ENCODE assay signal across 12 mouse cellular contexts in genomic region chr11:52005586-52005985, GRCm38 (mm10). TPM values are rescaled to one million over a fixed set of nuclear protein-coding genes. Genes with fewer than 3 reads are reported as not detected.
DNase-seq lines count a peak whose midpoint lies in the region; ATAC-seq and TF ChIP-seq lines count a peak whose summit lies in the region.
"Had no signal": no experiment of that assay in that cellular context is flagged by ENCODE, and none has a peak within 500 bp of the region (broad histone marks: within the 10 kb centered on the region; RNA-seq: fewer than 3 reads in every experiment).

No protein-coding gene starts in this region.

- peaks cover 12% of the 10 kb centered on the region; the same call in 1 of the 2 replicates for H3K4me1 ChIP-seq in lung, embryonic 14.5 days (ENCODE audit: insufficient read depth)
- peaks cover 33% of the 10 kb centered on the region for H3K4me1 ChIP-seq in forebrain, embryonic 13.5 days
- H3K4me1 ChIP-seq in limb, embryonic 10.5 days: peaks cover 28% of the 10 kb centered on the region
- peaks cover 16% of the 10 kb centered on the region for H3K4me1 ChIP-seq in stomach, embryonic 14.5 days (ENCODE audit: control insufficient read depth, insufficient read depth, low read length)

- 53% methylated on average over 2 of the region's 2 CpGs for WGBS in lung, embryonic 14.5 days
- 76% methylated on average over 2 of the region's 2 CpGs for WGBS in forebrain, embryonic 13.5 days
- WGBS in limb, embryonic 10.5 days: 84% methylated on average over 2 of the region's 2 CpGs
- WGBS in stomach, embryonic 14.5 days: 47% methylated on average over 2 of the region's 2 CpGs

- H3K4me2 ChIP-seq in lung, embryonic 14.5 days: peak overlapping the region; percentile 11; the same call in 1 of the 2 replicates
- peak overlapping the region; percentile 19; the same call in 1 of the 2 replicates for H3K4me2 ChIP-seq in forebrain, embryonic 13.5 days
- H3K4me2 ChIP-seq in stomach, embryonic 14.5 days (replicated peaks; ENCODE audit: low read depth, low read length): peak overlapping the region; percentile 20; the same call in 1 of the 2 replicates

- H3K36me3 ChIP-seq in lung, embryonic 14.5 days (ENCODE audit: insufficient read depth): no peaks in the 10 kb centered on the region
- H3K36me3 ChIP-seq in forebrain, embryonic 13.5 days (ENCODE audit: poor library complexity, severe bottlenecking): no peaks in the 10 kb centered on the region
- no peaks in the 10 kb centered on the region for H3K36me3 ChIP-seq in limb, embryonic 10.5 days
- no peaks in the 10 kb centered on the region for H3K36me3 ChIP-seq in stomach, embryonic 14.5 days (ENCODE audit: control insufficient read depth, insufficient read depth, low read length)

- no peak for DNase-seq in lung, embryonic 14.5 days
- DNase-seq in lung, postnatal 14 days: no peak
- no peak for DNase-seq in limb, embryonic 10.5 days (ENCODE audit: low spot score)
- DNase-seq in thymus, postnatal 25 days: no peak
- DNase-seq: adrenal gland, postnatal 25 days; cerebellum, adult 8-10 months; heart, adult 18-20 months; thymus, postnatal 4 days had no signal

- no peak for ATAC-seq in lung, embryonic 14.5 days (ENCODE audit: insufficient read depth)
- ATAC-seq in forebrain, embryonic 13.5 days: no peak
- ATAC-seq in stomach, embryonic 14.5 days (ENCODE audit: insufficient number of reproducible peaks, insufficient read depth, low FRiP score, low read depth): no peak
- no peak for ATAC-seq in granulocyte monocyte progenitor cell, adult 5-6 weeks (replicated peaks; ENCODE audit: poor library complexity, severe bottlenecking)

- H3K9ac ChIP-seq in lung, embryonic 14.5 days: no peak overlapping the region
- H3K9ac ChIP-seq in forebrain, embryonic 13.5 days: no peak overlapping the region
- no peak overlapping the region for H3K9ac ChIP-seq in stomach, embryonic 14.5 days (replicated peaks; ENCODE audit: low read depth, low read length)

- H3K27ac ChIP-seq in lung, embryonic 14.5 days (ENCODE audit: low read depth): 0 out of 2 replicates have a peak overlapping the region, but pooled peaks have one; percentile 43
- H3K27ac ChIP-seq in forebrain, embryonic 13.5 days: no peak overlapping the region
- H3K27ac ChIP-seq in limb, embryonic 10.5 days: no peak overlapping the region
- peak overlapping the region; percentile 36; the same call in 1 of the 2 replicates for H3K27ac ChIP-seq in stomach, embryonic 14.5 days (ENCODE audit: low read length)
- H3K27ac ChIP-seq: left cerebral cortex, adult 2 months had no signal

- H3K4me3 ChIP-seq in lung, embryonic 14.5 days (ENCODE audit: low read depth, low read length): no peak overlapping the region; the same call in 1 of the 2 replicates
- no peak overlapping the region for H3K4me3 ChIP-seq in forebrain, embryonic 13.5 days
- peak overlapping the region; percentile 73; the same call in 1 of the 2 replicates for H3K4me3 ChIP-seq in limb, embryonic 10.5 days
- no peak overlapping the region for H3K4me3 ChIP-seq in stomach, embryonic 14.5 days (ENCODE audit: low read depth, low read length)

- H3K9me3 ChIP-seq in lung, embryonic 14.5 days (ENCODE audit: low read depth, low read length): no peaks in the 10 kb centered on the region
- no peaks in the 10 kb centered on the region for H3K9me3 ChIP-seq in forebrain, embryonic 13.5 days (replicated peaks)
- no peaks in the 10 kb centered on the region for H3K9me3 ChIP-seq in limb, embryonic 10.5 days (replicated peaks)
- H3K9me3 ChIP-seq in stomach, embryonic 14.5 days (ENCODE audit: control insufficient read depth, low read depth, low read length): no peaks in the 10 kb centered on the region

- TF ChIP-seq CTCF in lung, embryonic 14.5 days (IDR thresholded peaks at IDR 0.05; ENCODE audit: low read depth): no peak

- no peaks in the 10 kb centered on the region for H3K27me3 ChIP-seq in lung, embryonic 14.5 days (ENCODE audit: insufficient read depth, low read length)
- H3K27me3 ChIP-seq in forebrain, embryonic 13.5 days: no peaks in the 10 kb centered on the region
- H3K27me3 ChIP-seq in limb, embryonic 10.5 days (ENCODE audit: low read depth, poor library complexity, severe bottlenecking): no peaks in the 10 kb centered on the region
- H3K27me3 ChIP-seq in stomach, embryonic 14.5 days (ENCODE audit: control insufficient read depth, insufficient read depth, low read length): no peaks in the 10 kb centered on the region

RNA-seq across cellular contexts. Expression of gene Cdkl3, which starts 1.6 kb away (rescaled TPM):
- 8.5 and 9.4 TPM in 2 replicates for polyA plus RNA-seq in lung, embryonic 14.5 days (2014; fragmentation: Nextera tagmentation; extraction: Ambion mirVana)
- polyA plus RNA-seq in forebrain, embryonic 13.5 days (2015; fragmentation: Nextera tagmentation; extraction: Ambion mirVana): 15.0 and 21.4 TPM in 2 replicates
- 11.7 and 11.8 TPM in 2 replicates for polyA plus RNA-seq in limb, embryonic 10.5 days (2016; fragmentation: Nextera tagmentation; extraction: Ambion mirVana)
- polyA plus RNA-seq in stomach, embryonic 14.5 days (2014; fragmentation: Nextera tagmentation; extraction: Ambion mirVana): 9.3 TPM in 2 replicates
- total RNA-seq in granulocyte monocyte progenitor cell, adult 5-6 weeks (2014; fragmentation: Nextera tagmentation): 2.5 and 5.2 TPM in 2 replicates
- total RNA-seq in granulocyte monocyte progenitor cell, adult 5-6 weeks (2017): 3.5 and 8.1 TPM in 2 replicates

RNA-seq across cellular contexts. Expression of gene Ube2b, which starts 5.0 kb away (rescaled TPM):
- polyA plus RNA-seq in lung, embryonic 14.5 days (2014; fragmentation: Nextera tagmentation; extraction: Ambion mirVana): 126 and 128 TPM in 2 replicates
- 276 and 301 TPM in 2 replicates for polyA plus RNA-seq in forebrain, embryonic 13.5 days (2015; fragmentation: Nextera tagmentation; extraction: Ambion mirVana)
- polyA plus RNA-seq in limb, embryonic 10.5 days (2016; fragmentation: Nextera tagmentation; extraction: Ambion mirVana): 213 and 227 TPM in 2 replicates
- polyA plus RNA-seq in stomach, embryonic 14.5 days (2014; fragmentation: Nextera tagmentation; extraction: Ambion mirVana): 152 and 155 TPM in 2 replicates
- 72.9 and 101 TPM in 2 replicates for total RNA-seq in granulocyte monocyte progenitor cell, adult 5-6 weeks (2014; fragmentation: Nextera tagmentation)
- 74.2 and 93.1 TPM in 2 replicates for total RNA-seq in granulocyte monocyte progenitor cell, adult 5-6 weeks (2017)

RNA-seq across cellular contexts. Expression of gene Cdkn2aipnl, which starts 38.1 kb away (rescaled TPM):
- polyA plus RNA-seq in lung, embryonic 14.5 days (2014; fragmentation: Nextera tagmentation; extraction: Ambion mirVana): 107 and 109 TPM in 2 replicates
- 114 and 121 TPM in 2 replicates for polyA plus RNA-seq in forebrain, embryonic 13.5 days (2015; fragmentation: Nextera tagmentation; extraction: Ambion mirVana)
- 132 and 141 TPM in 2 replicates for polyA plus RNA-seq in limb, embryonic 10.5 days (2016; fragmentation: Nextera tagmentation; extraction: Ambion mirVana)
- polyA plus RNA-seq in stomach, embryonic 14.5 days (2014; fragmentation: Nextera tagmentation; extraction: Ambion mirVana): 86.8 and 96.2 TPM in 2 replicates
- 70.1 and 81.1 TPM in 2 replicates for total RNA-seq in granulocyte monocyte progenitor cell, adult 5-6 weeks (2014; fragmentation: Nextera tagmentation)
- total RNA-seq in granulocyte monocyte progenitor cell, adult 5-6 weeks (2017): 70.1 and 72.9 TPM in 2 replicates

Comparison
In these comparisons a context has a peak if more than half of its experiments do, and no peak if none do; other contexts are left out.
1. H3K27ac ChIP-seq: peak in lung, embryonic 14.5 days (single experiment) and stomach, embryonic 14.5 days (single experiment); none in forebrain, embryonic 13.5 days (single experiment) and limb, embryonic 10.5 days (single experiment).
2. Peak in every context shown above with its lines, with median percentiles within 50 percentile points of each other: H3K4me2 ChIP-seq.